Mouse (Mus musculus) cerebellum, adult 9-11 months (tissue): ENCODE data around the gene Il11.
A peak's percentile ranks its signal among the peaks of the same experiment; 100 is the strongest.

Source experiments
- DNase-seq: peaks from one replicate; pipeline ENCODE4 v3.0.0; 2022

Il11 gene

GRCm38 (mm10) chr7:4741151-4741550 is 41.5 kb downstream of the Il11 start:
- peak; percentile 88 for DNase-seq

- no peak for DNase-seq
These were observed 42.3 kb downstream of the Il11 start for GRCm38 (mm10) chr7:4740309-4740727.

- DNase-seq = peak; percentile 100
These were observed 42.9 kb downstream of the Il11 start, which contains the start of gene Kmt5c for GRCm38 (mm10) chr7:4739544-4740275. Gene Kmt5c, plus strand, starts transcription at chr7:4740115.

- no peak for DNase-seq
These were observed 43.6 kb downstream of the Il11 start for GRCm38 (mm10) chr7:4739041-4739543.

GRCm38 (mm10) chr7:4732968-4733392 is 49.7 kb downstream of the Il11 start:
- DNase-seq = no peak

- no peak for DNase-seq
These were observed 51.6 kb downstream of the Il11 start for GRCm38 (mm10) chr7:4731090-4731489.

GRCm38 (mm10) chr7:4725169-4725568 is 57.5 kb downstream of the Il11 start, which contains the start of gene Tmem150b:
Gene Tmem150b, minus strand, starts transcription at chr7:4725249.
- no peak for DNase-seq

- no peak for DNase-seq
These were observed 58.3 kb downstream of the Il11 start for GRCm38 (mm10) chr7:4724359-4724758.

- DNase-seq = no peak
These were observed 59.2 kb downstream of the Il11 start for GRCm38 (mm10) chr7:4723508-4723907.
